Mouse (Mus musculus) cerebellum, adult 9-10 months (tissue): Measurements from ENCODE around the gene Map2k1.

Experiments used
- DNase-seq: peaks from one replicate; pipeline ENCODE4 v3.0.0; 2022

Gene Map2k1

DNA sequence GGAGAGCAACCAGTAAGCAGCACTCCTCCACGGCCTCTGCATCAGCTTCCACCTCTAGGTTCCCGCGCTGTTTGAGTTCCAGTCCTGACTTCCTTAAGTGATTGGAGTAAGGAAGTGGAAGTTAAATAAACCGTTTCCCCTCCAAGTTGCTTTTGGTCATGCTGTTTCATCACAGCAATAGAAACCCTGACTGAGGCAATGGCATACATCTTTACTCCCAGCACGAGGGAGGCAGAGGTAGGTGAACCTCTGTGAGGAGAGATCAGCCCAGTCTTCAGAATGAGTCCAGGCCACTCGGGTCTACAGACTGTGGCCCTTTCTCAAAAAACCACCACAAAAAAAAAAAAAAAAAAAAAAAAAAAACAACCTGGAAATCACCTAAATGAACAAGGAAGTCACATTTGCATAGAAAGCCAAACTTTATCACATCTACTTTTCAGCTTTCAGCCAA, 11.0 kb downstream of the Map2k1 start:
- DNase-seq: no peak

GRCm38 (mm10) chr9:64240681-64241080, 12.8 kb downstream of the Map2k1 start:
- DNase-seq: no peak

DNA sequence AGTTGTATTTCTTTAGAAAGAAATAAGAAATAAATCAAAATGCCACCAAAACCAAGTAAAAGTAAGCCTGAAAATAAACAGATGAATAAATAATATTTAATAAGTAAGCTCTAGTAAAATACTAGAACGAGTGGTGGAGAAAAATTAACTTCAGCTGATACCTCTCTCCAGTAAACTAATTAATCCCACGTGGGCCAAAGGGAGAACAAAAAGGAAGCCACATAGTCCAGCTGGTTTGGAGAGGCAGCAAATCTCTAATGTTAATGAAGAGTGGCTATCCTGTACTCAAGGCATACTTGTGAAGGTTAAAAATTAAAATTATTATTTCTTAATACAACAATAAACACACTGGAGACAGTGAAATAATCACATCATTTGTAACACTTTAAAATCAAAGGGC, 13.3 kb downstream of the Map2k1 start:
- DNase-seq: no peak

DNA sequence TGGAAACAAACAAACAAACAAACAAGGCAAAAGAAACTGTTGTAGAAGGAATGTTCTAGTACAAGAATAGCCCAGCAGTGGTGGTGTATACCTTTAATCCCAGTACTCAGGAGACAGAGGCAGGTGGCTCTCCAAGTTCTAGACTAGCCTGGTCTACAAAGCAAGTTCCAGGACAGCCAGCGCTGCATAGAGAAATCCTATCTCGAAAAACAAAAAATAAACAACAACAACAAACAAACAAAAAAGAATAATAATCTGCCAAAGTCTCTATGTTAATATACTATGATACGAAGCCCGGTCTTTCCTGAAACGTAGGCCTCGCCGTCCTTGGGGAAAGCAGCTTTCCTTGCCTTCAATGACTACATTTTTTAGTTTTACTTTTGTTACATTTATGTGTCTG, 17.4 kb downstream of the Map2k1 start:
- no peak for DNase-seq

DNA sequence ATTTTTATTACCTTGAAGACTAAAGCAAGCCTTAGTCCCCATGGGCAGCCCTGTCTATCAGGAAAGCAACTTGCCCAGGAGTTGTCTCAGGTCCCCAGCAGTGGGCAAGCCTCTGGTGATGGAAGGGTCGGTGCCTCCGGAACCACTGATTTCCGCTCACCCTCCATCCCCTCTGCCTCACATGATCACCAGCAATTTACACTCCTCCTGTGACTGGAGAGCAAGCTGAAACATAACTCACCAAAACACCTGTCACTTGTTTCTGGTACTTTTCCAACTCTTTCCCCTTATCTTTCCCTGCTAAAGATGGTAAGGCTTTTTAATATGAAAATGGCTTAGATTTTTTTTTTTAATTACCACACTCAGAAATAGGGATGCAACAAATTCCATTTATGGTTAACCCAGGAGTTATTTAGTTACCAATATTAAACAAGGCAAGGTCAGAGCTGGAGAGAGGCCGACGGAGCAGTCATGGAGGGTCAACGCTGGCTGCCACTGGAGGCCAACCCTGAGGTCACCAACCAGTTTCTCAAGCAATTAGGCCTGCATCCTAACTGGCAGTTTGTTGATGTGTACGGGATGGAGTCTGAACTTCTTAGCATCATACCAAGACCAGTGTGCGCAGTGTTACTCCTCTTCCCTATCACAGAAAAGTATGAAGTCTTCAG, 18.5 kb downstream of the Map2k1 start, which contains the start of gene Uchl4:
Gene Uchl4 (plus strand): TSS at position 434 of the 668 bp plus-strand sequence.
- DNase-seq: no peak

DNA sequence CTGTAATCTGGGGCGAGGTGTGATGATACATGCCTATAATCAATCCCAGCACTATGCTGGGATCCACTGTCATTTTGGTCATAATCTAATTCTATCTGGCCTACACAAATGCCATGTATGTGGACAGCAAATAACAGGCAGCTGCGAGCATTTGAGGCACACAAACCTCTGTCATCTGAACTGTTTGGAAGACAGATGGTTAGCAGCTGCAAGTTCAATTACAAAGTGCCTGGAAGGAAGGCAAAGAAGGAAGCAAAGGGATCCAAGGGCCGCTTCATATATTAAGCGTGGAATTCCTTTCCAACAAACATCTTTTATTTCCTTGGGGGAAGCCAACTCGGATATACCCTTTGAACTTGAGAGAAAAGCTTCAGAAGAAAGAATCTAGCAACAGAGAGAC, 19.8 kb downstream of the Map2k1 start:
- DNase-seq: no peak

DNA sequence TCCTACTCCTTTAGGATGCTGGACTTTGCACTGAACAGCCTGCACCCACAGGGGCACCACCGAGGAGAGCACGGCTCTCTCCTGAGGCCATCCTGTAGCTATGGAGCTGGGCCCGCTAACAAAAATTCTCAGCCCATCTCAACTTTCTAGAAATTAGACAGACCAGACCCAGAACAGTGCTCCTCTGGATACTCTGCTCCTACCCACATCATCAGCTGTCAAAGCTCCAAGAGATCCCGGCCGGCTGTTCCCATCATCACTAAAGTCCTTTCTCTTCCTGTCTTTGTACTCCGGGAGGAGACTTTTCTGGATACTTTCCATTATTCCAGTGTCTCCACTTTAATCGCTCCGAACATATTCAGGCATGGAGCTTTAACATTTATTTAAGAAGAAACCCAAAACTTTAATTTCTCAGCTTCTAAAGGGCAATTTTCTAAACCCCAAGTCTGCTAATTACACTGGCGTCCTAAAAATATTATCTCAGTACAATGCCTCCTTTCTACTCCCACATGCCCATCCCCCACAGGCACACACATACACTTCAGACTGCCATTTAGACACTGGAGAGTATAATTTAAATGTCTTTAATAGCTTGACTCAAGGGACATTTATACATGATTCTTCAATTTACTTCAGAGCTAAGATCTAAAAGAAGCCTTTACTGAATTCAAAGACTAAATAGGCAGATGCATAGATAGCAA, 21.0 kb downstream of the Map2k1 start:
- DNase-seq: no peak

- no peak for DNase-seq
These were observed 21.8 kb downstream of the Map2k1 start for GRCm38 (mm10) chr9:64231674-64232073.

- no peak for DNase-seq
These were observed 22.3 kb downstream of the Map2k1 start for GRCm38 (mm10) chr9:64231171-64231570.

DNA sequence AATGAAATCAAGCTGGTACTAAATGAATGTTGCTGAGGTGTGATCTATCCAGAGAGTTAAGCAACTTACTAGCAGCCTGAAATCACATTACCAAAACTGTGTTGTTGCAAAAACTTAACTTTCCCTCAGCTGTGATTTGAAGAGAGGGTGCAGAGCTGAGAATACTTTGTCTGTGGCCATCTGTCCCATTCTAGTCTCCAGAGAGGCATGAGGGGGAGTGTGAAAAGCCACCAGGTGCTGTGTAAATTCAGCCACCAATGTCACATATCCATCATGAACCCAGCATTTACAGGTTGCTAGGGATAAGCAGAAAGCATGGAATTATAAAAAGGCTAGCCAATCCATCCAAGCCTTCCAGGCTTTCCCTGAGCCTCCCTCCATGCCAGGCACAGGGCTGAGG, 24.5 kb downstream of the Map2k1 start:
- no peak for DNase-seq

GRCm38 (mm10) chr9:64227736-64228135, 25.7 kb downstream of the Map2k1 start:
- DNase-seq: no peak

DNA sequence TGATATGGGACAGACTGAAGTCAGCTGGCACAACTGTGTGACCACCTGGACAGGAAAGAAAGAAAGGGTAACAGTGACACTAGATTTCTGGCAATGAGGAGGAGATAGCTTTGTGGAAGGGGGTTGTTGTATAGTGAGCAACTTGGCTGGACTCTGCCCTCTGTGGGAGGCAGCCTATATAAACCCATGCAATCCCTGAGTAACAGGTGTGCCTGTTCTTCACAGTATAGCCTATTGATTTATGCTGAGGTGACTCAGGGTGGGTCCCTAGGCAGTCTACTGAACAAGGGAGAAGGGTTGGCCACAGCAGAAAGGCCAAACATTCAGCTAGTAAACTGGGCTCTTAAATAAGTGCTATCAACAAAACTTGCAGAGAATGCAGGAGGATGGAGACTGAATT, 27.6 kb downstream of the Map2k1 start:
- no peak for DNase-seq

DNA sequence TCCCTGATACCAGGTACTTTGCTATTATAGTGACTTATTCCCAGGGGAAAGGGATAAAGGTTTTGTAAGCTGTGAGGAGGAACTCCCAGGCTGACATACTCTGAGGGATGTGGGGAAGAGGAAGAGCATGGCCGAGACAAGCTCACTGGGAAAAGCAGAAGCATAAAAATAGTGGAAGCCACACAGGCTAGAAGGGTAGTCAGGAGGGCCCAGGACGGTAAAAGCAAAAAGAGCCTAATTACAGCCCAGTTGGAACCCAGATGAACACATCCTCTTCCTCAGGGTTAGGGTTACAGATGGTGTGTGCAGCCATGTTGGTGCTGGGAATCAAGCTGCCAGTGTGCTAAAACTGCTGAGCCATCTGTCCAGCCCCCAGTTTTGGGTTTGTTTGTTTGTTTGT, 31.3 kb downstream of the Map2k1 start:
- no peak for DNase-seq

DNA sequence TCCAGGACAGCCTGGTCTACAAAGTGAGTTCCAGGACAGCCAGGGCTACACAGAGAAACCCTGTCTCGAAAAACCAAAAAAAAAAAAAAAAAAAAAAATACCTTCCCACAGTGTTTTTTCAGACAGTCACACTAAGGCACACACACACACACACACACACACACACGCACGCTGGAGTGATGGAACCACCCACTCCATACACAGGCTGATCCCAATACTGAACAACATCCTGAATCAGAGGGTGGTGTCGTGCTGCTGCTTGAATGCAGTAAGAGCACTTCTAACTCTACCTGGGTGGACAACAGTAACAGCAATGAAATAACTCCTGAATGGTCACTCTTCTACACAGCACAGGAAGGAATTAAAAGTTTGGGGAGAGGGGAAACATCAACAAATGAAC, 32.0 kb downstream of the Map2k1 start:
- DNase-seq: no peak

DNA sequence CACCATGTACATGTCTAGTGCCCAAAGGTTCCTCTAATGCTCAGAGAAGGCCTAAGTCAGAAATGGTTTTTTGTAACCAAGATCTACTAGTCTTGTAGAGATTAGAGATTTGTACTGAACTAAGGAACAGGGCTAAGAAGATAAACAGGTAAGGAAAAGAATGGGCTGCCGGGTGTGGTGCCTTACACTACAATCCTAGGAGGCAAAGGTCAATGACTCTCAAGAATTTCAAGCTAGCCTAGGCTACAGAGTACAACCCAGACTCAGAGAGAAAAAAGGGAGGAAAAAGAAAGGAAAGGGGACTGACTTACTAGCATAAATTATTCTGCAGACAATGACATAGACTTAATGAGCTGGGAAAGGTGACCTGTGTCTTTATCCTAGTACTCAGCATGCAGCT, 32.8 kb downstream of the Map2k1 start:
- no peak for DNase-seq

DNA sequence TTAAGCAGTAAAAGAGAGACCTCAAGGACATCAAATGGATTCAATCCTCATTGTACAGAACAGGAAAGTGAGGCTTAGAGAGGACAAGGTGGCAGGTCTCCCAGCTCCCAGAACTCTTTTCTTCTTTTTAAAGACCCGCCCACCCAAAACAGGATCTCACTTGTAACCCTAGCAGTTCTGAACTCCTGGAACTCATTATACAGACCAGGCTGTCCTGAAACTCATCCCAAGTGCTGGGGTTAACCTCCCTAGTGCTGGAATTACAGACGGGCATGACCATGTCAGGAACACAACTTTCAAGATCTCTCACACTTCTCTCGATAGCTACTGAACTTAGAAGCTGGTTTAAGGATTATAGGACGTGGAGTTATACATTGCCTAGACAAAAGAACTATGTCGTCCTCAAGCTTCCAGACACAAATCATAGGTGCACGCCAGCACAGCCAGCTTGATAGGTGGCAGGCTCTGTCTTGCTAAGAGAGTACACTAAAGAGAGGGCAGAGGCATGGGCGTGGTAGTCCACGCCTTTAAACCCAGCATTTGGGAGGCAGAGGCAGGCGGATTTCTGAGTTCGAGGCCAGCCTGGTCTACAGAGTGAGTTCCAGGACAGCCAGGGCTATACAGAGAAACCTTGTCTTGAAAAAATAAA, 33.5 kb downstream of the Map2k1 start:
- DNase-seq: no peak

- DNase-seq: no peak
These were observed 34.1 kb downstream of the Map2k1 start for GRCm38 (mm10) chr9:64219305-64219704.

GRCm38 (mm10) chr9:64217887-64218286, 35.5 kb downstream of the Map2k1 start:
- DNase-seq: no peak

- no peak for DNase-seq
These were observed 36.8 kb downstream of the Map2k1 start for GRCm38 (mm10) chr9:64216641-64217040.

GRCm38 (mm10) chr9:64216090-64216489, 37.3 kb downstream of the Map2k1 start:
- DNase-seq: no peak

DNA sequence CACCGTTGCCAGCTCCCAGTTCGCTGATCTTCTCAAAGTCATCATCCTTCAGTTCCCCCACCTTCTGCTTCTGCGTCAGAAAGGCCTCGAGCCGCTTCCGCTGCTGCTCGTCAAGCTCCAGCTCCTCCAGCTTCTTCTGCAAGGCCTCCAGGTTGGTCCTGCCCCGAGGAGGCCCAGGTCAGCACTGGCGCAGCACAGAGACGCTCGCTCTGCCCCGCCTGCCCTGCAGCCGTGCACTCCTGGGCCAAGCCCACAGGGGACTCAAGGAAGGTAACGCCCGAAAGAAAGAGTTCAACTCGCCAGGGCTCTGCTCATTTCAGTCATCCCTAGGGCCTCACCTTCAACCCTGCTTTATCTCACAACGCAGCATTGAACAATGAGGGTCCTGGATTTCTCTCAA, 39.0 kb downstream of the Map2k1 start:
- DNase-seq: no peak

GRCm38 (mm10) chr9:64207509-64208084, 45.8 kb downstream of the Map2k1 start:
- no peak for DNase-seq

DNA sequence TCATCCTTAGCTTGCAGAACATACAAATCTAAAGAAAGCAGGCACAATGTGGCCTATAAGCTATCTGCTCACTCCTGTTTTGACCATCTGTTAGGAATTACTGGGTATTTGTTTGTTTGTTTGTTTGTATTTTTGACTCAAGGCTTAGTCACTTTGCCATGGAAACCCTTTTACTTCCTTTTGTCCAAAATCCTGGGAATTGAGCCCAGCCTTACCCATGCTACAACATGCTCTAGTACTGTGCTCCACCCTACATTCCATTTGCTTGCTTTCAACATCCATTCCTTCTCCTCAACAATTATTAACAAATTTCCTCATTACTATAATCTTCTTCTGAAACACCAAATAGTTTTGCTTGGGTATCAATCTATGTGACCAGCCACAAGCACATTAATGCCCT, 50.6 kb downstream of the Map2k1 start:
- no peak for DNase-seq

GRCm38 (mm10) chr9:64202331-64202730, 51.1 kb downstream of the Map2k1 start:
- no peak for DNase-seq
